Mouse (Mus musculus) embryonic fibroblast, embryonic 13.5 days (primary cell): ENCODE data around the gene Fcgbp. TPM values are rescaled to one million over a fixed set of nuclear protein-coding genes. Genes with fewer than 3 reads are reported as not detected.
A peak's percentile ranks its signal among the peaks of the same experiment; 100 is the strongest.
"Not testable (repeated sequence)": the region's sequence is repeated elsewhere in the genome, so short reads cannot be mapped to it uniquely, and the experiment has no call there.

Experiments
- H3K27ac ChIP-seq: 2 replicates; pipeline ENCODE4 v1.5.1; 2012; ENCODE audit warnings: low read length, control low read depth, inconsistent platforms; ENCODE audit not compliant: insufficient read depth
- H3K4me1 ChIP-seq: 2 replicates; pipeline ENCODE4 v1.6.1; 2011; ENCODE audit warnings: low read length; ENCODE audit not compliant: control insufficient read depth, insufficient read depth
- H3K4me3 ChIP-seq: 2 replicates; pipeline ENCODE4 v1.5.1; 2011; ENCODE audit warnings: mild to moderate bottlenecking, control low read depth, low read length; ENCODE audit not compliant: insufficient read depth
- CTCF ChIP-seq: IDR thresholded peaks from 2 replicates; pipeline ENCODE4 v1.5.1; 2011; ENCODE audit warnings: mild to moderate bottlenecking, control low read depth, low read length, moderate library complexity, borderline replicate concordance; ENCODE audit not compliant: insufficient read depth
- POLR2A ChIP-seq: IDR thresholded peaks from 2 replicates; pipeline ENCODE4 v1.6.1; 2011; ENCODE audit warnings: low read depth, mild to moderate bottlenecking, control low read depth, low read length, moderate library complexity
- polyA plus RNA-seq: library from polyadenylated mRNA; stranded (reverse); fragments of >200 nt; gene quantifications from 2 replicates; pipeline ENCODE4 v1.2.4, GENCODE M21; 2011; ENCODE audit warnings: low read depth; ENCODE audit not compliant: missing spikeins, insufficient read length

Gene Fcgbp
- polyA plus RNA-seq, 1 experiment = not detected

DNA sequence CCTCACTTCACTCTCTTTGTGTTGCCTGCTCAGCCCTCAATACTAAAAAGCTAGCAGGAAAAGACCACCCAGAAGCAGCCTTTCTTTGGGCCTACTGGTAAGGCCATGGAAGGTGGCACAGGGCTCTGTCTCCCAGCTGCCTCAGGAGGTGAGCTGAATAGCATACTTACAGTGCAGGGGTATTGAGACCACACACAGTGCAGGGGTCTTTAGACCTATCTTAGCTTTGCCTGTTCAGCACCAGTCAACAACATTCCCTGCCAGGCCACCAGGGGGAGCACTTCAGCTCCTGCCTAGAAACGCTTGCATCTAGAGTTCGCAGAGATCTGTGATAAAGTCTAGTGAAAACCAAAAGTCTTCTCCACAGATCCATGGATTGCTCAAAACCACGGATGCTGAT lies 77.2 kb downstream of the Fcgbp start:
- Histone ChIP-seq H3K4me3 (no peak overlapping the region), H3K4me1 (no peaks in the 10 kb centered on the region), H3K27ac (no peak overlapping the region)
- TF ChIP-seq POLR2A = no peak
- TF ChIP-seq CTCF = peak; percentile 80

DNA sequence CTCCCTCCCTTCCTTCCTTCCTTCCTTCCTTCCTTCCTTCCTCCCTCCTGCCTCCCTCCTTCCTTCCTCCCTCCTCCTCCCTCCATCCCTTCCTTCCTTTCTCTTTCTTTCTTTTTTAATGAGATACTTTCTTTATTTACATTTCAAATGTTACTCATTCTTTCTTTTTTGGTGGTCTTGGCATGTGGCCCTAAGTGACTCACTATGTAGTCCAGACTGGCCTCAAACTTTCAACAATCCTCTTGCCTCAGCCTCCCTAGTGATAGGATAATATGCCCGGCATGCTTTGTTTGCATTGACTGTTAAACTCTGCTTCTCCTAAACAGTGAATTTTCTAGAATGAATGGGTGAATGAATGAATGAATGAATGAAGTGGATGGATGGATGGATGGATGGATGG lies 78.8 kb downstream of the Fcgbp start:
- TF ChIP-seq POLR2A (no peak), CTCF (no peak)
- H3K27ac ChIP-seq = no peak overlapping the region
- H3K4me3 ChIP-seq = no peak overlapping the region
- H3K4me1 ChIP-seq = no peaks in the 10 kb centered on the region

DNA sequence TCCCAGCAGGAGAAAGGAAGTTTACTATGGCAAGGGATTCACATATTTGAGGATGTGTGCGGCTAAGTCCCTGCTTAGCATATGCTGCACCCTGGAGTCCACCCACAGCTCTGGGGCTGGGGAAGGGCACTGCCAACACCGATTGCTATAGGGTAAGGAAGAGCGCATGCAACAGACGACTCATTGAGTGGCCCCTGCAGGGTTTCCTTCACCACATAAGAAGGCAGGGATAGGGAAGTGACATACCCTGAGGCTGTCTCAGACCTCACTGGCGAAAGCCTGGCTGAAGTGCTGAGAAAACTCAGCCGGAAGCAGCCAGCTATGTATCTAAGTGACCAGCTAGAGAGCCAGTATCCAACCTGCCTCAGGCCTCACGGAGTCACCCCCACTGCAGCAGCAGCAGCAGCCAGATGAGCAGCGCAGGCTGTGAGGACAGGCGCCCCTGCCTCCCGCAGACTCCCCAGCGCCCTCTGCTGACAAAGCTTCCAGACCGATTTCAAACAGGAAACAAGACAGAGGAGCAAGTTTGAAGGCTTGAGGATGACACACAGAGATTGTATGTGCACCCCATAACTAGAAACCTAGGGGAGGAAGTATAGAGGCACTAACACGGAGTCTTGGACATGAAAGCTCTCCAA lies 80.7 kb downstream of the Fcgbp start:
- TF ChIP-seq CTCF (peak; percentile 30; the same call in 1 of the 2 replicates), POLR2A (no peak)
- no peaks in the 10 kb centered on the region for H3K4me1 ChIP-seq
- no peak overlapping the region for H3K4me3 ChIP-seq
- no peak overlapping the region for H3K27ac ChIP-seq

DNA sequence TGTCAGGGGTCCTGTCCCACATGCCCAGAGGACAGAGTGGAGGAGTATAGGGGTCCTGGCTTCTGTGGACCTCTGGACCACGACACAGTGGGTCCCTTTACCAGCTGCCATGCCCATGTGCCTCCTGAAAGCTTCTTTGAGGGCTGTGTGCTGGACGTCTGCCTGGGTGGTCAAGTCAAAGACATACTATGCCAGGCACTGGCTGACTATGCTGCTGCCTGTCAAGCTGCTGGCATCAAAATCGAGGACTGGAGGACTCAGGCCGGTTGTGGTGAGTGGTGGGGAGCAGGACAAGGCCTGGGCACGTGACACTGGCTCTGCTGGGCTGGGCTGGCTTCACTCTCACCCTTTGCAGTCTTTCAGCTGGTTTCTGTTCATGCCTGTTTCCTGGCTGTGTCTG lies 82.6 kb downstream of the Fcgbp start:
- H3K27ac ChIP-seq, H3K4me3 ChIP-seq, H3K4me1 ChIP-seq: not testable (repeated sequence)

DNA sequence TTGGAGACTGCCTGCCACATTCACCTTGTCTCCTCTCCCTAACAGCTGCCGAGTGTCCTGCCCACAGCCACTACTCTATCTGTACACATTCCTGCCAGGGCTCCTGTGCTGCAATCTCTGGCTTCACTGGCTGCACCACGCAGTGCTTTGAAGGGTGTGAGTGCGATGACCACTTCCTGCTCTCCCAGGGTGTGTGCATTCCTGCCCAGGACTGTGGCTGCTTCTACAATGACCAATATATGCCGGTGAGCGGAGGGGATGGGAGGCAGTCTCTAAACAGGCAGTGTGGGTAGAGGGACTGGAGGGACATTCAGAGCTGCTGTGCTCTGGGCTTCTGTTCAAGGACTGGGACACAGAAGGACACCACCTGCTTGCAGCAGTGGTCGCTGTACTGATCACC lies 88.3 kb downstream of the Fcgbp start:
- peaks cover 3% of the 10 kb centered on the region; the same call in 1 of the 2 replicates for H3K4me1 ChIP-seq
- TF ChIP-seq POLR2A = no peak
- TF ChIP-seq CTCF = no peak

DNA sequence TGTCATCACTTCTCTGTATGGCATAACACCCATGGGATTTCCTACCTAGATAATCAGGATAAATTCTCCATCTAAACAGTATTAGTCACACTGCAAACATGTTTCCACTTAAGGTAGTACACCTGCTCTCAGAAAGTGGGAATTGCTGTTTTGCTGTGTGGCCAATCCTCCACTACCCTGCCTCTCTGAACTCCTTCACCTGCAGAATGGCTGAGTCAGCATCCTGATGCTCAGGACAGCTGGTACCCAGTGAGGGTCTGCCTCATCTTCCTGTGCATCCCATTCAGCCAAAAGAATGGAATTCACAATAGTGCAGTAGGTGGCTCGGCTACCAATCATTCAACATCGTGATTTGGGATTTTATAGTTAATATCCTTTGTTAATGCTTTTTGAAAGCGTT lies 88.9 kb downstream of the Fcgbp start:
- Histone ChIP-seq H3K4me3 (no peak overlapping the region), H3K27ac (no peak overlapping the region), H3K4me1 (peaks cover 3% of the 10 kb centered on the region; the same call in 1 of the 2 replicates)
- TF ChIP-seq POLR2A (no peak), CTCF (no peak)

More for the DNA sequence above, 88.3 kb downstream of the Fcgbp start:
- no peak overlapping the region for H3K4me3 ChIP-seq
- no peak overlapping the region for H3K27ac ChIP-seq

DNA sequence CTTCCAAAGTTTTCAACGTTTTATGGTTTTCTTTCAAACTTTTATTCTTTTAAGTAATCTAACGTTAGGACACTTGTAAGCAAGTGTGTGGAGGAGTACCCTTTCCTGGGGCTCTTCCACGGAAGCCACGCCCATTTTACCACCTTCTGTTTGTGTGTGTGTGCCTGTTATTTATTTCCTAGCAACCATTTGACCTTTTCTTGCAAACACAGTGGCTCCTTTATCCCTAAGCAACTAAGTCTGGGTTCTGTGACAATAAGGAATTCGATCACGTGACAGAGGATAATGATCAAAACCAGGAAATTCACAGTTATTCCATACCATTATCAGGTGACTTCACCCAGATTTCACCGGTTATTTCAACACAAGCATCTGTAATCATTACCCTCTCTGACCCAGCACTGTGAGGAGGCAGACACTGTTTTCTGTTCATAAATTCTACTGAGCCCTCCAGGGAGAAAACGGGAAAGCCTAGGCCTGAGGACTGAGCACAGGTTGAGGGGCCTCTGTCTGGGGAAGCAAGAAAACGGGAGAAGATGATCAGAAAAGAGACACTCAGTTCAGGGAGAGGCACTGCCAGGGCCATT lies 90.2 kb downstream of the Fcgbp start:
- peaks cover 3% of the 10 kb centered on the region; the same call in 1 of the 2 replicates for H3K4me1 ChIP-seq
- no peak for TF ChIP-seq POLR2A
- no peak for TF ChIP-seq CTCF
- no peak overlapping the region for H3K4me3 ChIP-seq
- no peak overlapping the region for H3K27ac ChIP-seq

DNA sequence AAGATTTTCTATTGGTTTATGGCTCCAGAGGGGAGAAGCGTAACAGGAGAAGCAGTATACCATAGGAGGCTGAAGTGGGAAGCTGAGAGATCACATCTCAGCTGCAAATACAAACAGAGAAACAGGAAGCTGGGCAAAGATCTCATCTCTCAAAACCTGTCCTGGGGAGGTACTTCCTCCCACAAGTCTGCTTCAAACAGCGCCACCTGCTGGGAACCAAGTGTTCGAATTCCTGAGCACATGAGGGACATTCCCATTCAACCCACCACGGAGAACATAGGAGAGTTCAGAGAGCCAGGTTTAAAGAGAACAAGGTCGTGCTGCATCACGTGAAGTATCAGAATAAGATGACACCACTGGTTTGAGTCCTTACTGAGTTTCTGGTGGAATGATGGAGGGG lies 94.4 kb downstream of the Fcgbp start:
- TF ChIP-seq CTCF (no peak), POLR2A (no peak)
- H3K4me1 ChIP-seq = peaks cover 7% of the 10 kb centered on the region; the same call in 1 of the 2 replicates

DNA sequence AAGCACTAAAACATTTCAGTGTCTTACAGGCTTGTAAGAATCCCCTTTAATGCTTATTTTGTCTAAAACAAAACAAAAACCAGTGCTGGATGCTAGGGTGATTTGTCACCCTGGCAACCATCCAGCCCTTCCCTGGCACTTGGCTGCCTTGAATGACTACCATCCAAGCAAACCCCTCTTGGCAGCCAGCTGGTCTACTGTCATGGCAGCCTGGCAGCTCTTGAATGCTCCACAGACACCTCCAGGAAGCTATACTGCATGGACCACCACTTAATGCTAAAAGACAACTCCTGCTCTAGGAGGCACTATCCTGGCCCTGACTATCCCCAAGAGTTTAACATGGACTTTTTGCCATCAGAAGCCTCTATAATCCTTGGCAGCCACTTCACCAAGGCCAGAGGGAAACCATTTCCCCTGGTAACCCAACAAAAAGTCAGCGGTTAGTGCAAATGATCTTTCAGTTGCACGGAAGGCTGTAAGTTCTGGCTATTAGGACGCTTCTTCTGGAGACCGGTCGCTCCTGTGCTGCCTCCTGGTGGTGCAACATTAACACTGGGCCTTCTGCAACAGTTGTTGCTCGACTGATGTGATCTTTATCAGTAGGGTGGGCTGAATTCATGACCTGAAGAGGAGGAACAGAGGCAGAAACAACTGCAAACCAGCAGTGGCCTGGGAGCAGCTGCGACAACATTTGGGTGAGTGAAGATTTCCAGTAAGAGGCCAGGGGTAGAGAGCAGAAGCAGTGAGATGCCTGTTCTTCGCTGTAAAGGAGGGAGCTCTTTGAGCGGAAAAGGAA lies 97.5 kb downstream of the Fcgbp start:
- peak overlapping the region; percentile 87 for H3K4me3 ChIP-seq
- H3K4me1 ChIP-seq = peaks cover 7% of the 10 kb centered on the region; the same call in 1 of the 2 replicates
- H3K27ac ChIP-seq = peak overlapping the region; percentile 58
- TF ChIP-seq POLR2A (no peak; the same call in 1 of the 2 replicates), CTCF (peak; percentile 80)

More for the DNA sequence above, 94.4 kb downstream of the Fcgbp start:
- Histone ChIP-seq H3K27ac (no peak overlapping the region), H3K4me3 (no peak overlapping the region)
